Mouse (Mus musculus) lung, adult 2 months (tissue): Measurements from ENCODE around the gene Phospho2.

Source experiments
- CTCF ChIP-seq: fragments of 200-500 bp; IDR thresholded peaks from 2 replicates; pipeline ENCODE4 v1.5.1; 2011; ENCODE audit warnings: mild to moderate bottlenecking, low read length, control low read depth; ENCODE audit not compliant: insufficient read depth
- POLR2A ChIP-seq: fragments of 200-500 bp; IDR thresholded peaks from 2 replicates; pipeline ENCODE4 v1.6.1; 2011; ENCODE audit warnings: low read depth, mild to moderate bottlenecking, control low read depth, low read length, borderline replicate concordance; ENCODE audit errors: extremely low read depth

DNA sequence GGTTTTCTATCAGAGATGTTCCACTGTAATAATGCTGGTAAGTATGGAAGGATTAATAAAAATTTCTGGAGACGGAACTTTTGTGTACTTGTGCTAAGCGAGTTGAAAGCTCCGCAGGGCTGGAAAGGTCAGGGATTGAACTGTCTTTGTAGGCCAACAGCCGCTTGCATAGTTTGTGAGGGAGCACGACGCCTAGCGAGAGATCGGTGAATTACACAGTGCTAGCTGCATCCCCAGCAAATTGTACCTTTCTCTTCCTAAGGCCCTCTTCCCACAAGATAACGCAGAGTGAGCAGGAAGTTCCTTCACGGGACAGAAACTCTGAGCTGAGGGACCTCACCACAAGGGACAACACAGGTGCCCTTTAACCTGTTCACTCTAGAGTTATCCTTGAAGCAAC is 862 bp downstream of the Phospho2 start:
- TF ChIP-seq CTCF (peak; percentile 98), POLR2A (no peak)
